Mouse (Mus musculus) kidney, adult 2 months (tissue): ENCODE measurements around the gene Wdr76.

Experiments used
- CTCF ChIP-seq: fragments of 200-500 bp; conservative IDR thresholded peaks from 2 replicates; pipeline ENCODE4 v1.5.1; 2011; ENCODE audit warnings: low read depth, mild to moderate bottlenecking, control low read depth, low read length, moderate library complexity, mixed read lengths; ENCODE audit not compliant: insufficient read depth, insufficient read length
- POLR2A ChIP-seq: fragments of 200-500 bp; IDR thresholded peaks from one replicate; pipeline ENCODE4 v1.6.1; 2011; ENCODE audit warnings: low read depth, low read length, control low read depth

- TF ChIP-seq CTCF (no peak), POLR2A (no peak)
These were observed 59.4 kb downstream of the Wdr76 start for GRCm38 (mm10) chr2:121565911-121566310.
